Mouse (Mus musculus): ENCODE results near the gene Crybb1.

The Crybb1 gene

GRCm38 (mm10) chr5:112266011-112266777, 10.6 kb downstream of the Crybb1 start:
- peak; percentile 65 for DNase-seq (ENCODE audit: low spot score)

DNA sequence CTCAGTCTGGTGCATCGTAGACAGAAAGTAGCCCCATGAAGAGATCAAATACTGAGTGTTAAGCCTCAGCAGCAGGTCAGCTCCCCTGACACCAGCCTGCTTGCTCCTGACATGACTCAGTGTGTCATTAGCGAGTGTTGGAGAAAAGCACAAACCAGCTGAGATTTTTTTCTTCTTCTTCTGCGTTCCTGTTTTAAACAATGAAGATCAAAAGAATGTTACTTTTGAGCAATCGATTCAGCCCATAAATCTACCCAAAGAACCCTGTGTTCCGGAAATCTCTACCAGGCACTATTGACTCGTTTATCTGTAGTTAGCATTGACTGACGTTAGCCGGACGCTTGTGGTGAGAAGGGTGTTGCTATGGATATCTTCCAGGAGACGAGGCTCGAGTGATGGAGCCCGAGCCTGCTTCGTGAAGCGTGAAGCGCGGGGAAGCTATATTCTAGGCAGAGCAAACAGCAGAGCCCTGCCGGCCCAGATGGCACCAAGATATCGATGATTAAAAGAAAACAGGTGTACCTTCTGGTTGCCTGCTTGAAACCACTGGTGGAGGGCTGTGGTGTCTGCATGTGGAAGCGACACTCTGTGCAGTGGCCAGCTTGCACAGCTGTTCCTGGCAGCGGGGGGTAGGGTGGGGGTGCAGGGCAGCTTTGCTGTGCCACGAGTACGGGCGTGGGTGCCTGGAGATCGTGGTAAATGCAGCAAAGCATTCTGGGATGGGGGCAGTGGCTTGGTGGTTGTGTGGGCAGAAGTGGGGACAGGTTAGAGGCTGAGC, 15.3 kb downstream of the Crybb1 start:
- no peak for DNase-seq (ENCODE audit: low spot score)

GRCm38 (mm10) chr5:112272934-112273333, 17.3 kb downstream of the Crybb1 start:
- no peak for DNase-seq (ENCODE audit: low spot score)

DNA sequence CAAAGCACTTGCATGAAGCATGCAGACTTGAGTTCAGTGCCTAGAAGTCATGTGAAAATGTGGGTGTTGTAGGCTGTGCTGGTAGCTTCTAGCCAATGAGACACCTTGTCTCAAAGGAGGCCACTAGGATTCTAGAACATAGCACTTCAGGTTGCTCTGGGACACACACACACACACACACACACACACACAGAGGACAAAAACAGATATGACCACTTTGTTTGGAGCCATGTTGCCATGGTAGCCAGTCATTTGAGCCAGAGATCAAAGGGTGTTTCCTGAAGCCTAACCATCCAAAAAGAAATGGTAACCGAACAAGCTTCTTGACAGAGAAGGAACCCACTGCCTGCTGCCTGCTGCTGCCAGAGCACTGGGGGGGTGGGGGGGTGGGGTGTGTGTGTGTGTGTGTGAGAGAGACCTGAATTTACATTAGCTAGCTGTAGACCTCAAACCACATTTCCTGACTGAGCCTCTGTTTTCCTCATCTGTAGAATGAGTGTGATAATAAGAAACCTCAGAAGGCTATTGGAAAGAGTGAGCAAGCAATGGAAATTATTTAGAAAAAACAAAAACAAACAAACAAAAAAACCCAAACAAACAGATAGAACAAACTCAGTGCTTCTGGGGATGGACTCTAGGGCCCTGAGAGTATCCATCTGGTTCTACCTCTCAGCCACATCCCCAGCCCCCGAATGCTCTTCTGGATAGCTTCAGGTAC, 18.3 kb downstream of the Crybb1 start:
- DNase-seq (ENCODE audit: low spot score), result no peak

- no peak for DNase-seq (ENCODE audit: low spot score)
Observed at GRCm38 (mm10) chr5:112275021-112275804, 19.6 kb downstream of the Crybb1 start.

DNA sequence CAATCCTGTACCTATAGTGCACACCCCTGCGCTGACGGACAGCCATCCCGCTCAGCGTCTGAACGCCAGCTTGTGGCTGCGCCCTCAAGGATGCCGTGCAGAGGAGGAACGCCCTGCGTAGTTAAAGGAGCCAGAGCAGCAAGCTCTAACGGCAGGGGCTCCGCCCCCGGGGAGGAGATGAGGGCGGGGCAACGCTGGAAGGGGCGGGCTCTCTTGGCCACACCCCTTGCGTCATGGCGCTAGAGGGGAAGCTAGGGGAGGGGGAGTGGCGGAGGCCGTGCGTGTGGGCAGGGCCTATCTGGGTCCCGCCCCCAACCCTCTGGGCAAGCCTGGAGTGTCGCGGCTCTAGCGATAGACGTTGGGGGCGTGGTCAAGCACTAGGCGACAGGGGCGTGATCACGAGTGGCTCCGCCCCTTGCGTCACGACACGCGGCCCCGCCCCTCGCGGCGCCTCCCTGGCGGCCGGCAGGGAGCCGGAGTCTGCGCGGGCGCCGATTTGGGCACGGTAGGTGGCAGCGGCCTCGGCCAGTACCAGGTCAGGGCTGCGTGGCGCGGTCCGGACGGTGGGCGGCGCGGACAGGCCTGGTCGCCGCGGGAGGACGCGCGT, 20.8 kb downstream of the Crybb1 start, which contains the start of gene Tpst2:
Tpst2 (plus strand) TSS at position 425 of the 607 bp plus-strand sequence.
- DNase-seq (ENCODE audit: low spot score), result peak; percentile 100

- no peak for DNase-seq (ENCODE audit: low spot score)
Observed at GRCm38 (mm10) chr5:112276907-112277348, 21.3 kb downstream of the Crybb1 start.

DNA sequence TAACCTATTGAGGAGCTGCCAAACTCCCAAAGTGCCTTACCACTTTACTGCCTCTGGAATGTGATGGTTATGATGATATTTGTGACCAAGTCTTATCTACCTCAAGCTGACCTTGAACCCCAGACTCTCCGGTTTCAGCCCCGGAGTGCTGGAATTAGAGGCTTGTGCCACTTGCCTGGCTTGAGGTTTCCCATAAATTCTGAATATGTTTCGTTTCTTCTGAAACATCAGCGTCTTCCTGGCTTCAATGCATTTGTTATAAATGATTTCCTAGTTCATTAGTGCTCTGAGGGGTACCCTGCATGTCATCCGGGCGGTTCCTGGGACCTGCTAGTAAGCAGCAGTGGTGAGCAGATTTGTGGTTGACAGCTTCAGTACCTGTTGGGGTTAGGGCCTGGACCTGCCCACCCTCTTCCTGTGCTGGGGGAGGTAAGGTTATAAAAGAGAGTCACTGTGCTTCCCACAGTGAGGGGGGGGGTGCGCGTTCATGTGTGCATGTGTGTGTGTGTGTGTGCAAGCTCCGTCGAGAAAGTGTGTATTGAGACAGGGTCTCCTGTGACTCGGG, 22.4 kb downstream of the Crybb1 start:
- no peak for DNase-seq (ENCODE audit: low spot score)

GRCm38 (mm10) chr5:112279181-112280021, 23.8 kb downstream of the Crybb1 start:
- no peak for DNase-seq (ENCODE audit: low spot score)

DNA sequence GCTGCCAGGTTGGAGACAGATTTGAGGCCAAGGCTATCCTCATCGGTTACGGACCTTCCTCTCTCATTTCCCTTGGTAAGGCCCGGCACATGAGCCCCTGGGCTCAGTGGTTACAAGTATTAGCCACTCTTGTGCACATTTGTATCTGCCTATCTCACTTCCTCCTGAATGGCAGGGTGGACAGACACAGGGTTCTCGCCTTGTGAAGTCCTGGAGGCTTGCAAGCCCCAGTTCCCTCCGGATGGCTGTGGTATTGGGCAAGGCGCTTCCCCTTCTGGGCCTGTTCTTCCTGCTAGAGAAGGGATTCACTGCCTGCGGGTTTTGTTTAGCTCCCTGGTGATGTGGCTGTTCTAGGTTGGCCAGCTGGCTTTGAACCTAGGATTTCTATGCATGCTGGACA, 24.5 kb downstream of the Crybb1 start:
- no peak for DNase-seq (ENCODE audit: low spot score)

DNA sequence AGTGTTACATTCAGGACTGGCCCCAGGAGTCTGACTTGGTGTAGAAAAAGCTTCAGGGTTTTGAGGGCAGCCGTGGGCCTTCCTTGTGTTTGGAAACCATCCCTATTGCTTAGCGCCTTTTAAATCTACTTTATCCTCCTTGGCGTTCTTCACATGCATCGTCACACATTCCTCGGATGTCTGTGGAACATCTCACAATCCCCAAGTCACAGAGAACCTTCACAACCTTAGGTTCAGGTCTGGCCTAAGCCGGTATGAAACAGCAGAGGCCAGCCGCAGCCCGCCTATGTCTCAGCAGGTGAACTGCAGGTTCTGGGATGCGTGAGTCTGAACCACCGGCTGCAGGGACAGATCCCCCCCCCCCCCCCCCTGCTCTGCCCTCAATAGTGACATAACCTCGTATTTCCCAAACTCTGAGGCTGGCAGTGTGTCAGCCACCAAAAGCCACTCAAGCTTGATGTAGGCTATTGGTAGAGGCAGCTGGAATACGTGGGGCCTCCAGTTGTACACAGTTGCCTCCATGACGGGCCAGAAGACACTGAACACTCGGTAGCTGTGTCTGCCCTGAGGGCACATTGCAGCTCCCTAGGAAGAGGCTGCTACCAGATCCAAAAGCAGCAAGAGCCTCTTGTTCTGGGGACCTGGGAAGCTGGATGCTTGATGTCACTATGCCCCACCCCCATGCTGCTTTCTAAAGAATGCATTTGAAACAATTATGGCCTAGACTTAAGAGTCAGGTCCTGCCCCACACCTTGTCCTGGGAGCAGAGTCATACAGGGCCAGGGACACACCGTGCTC, 25.4 kb downstream of the Crybb1 start:
- DNase-seq (ENCODE audit: low spot score), result no peak

GRCm38 (mm10) chr5:112281676-112282075, 26.1 kb downstream of the Crybb1 start:
- no peak for DNase-seq (ENCODE audit: low spot score)

DNA sequence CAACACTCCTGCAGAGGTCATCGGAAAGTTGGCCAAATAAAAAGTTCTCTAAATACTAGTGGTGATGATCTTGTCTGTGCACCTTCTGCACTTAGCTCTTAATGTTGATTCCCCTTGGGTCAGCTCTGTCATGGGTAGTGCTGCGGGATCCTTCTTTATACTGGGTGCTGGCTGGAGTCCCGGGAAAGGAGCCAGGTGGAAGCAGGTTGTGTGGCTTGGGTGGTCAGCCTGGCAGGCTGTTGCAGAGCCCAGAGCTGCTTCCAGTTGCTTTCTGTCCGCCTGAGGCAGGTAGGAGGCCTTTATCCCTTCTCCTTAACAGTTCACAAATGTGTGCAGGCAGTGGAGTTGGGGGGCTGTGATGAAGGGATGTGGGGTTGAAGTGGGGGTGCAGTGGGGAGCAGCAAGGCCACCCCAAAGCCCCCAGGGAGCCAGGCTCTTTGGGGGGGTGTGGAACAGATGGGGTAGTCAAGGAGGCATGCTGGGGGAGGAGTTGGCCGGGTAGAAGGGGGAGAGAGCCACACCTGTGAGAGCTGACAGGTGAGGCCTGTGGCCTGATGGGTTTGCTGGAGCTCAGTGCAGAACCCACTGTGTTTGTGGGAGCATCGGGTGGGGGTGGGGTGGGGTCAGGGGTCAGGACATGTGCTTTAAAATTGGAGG, 26.6 kb downstream of the Crybb1 start:
- DNase-seq (ENCODE audit: low spot score), result no peak

DNA sequence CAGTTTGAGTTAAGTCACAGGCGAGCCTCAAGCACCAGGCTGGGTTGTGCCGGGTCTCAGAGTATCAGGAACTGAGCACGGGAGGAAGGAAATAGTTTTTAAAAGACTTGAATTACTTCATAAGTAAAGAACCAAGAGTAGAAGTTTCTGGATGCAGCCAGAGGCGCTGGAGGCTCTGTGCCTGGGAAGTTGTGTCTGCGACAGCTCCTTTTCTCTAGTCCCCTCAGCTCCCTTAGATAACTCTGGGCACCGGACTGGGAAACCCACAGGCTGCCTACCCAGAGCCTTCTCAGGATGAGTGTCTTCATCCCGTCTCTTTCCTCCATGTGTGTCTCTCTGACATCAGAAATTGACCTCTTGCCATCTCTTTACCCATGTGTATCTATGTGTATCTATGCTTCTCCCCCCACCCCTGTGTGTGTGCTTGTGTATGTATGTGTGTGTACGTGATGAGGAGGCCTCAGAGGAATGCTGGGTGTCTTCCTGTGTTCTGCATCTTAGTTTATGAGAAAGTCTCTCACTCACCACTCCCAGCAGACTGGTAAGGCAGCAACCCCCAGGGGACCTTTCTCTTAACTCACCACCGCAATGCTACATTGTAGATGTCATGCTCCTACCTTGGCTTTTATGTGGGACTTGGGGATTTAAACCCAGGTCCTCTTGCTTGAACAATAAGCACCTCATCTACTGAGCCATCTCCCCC, 27.3 kb downstream of the Crybb1 start:
- DNase-seq (ENCODE audit: low spot score), result no peak

GRCm38 (mm10) chr5:112283543-112284202, 28.1 kb downstream of the Crybb1 start:
- DNase-seq (ENCODE audit: low spot score), result peak; percentile 79

DNA sequence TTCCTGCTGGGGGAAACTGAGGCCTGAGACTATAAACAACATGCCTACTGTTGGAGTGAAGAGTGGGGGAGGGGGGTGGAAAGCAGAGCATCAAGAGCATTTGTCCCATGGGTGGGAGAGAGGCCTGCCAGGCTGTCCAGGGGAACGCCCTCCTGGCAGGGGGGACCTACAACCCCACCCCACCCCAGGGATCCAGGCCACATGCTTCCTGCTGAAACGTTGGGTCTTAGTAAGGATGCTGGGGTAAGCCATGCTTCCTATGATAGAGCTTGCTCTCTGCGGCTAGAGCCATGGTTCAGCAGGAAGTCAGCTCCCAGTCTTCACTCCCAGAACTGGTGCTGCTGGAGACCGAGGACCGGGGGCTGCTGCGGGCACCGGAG, 28.6 kb downstream of the Crybb1 start:
- no peak for DNase-seq (ENCODE audit: low spot score)

DNA sequence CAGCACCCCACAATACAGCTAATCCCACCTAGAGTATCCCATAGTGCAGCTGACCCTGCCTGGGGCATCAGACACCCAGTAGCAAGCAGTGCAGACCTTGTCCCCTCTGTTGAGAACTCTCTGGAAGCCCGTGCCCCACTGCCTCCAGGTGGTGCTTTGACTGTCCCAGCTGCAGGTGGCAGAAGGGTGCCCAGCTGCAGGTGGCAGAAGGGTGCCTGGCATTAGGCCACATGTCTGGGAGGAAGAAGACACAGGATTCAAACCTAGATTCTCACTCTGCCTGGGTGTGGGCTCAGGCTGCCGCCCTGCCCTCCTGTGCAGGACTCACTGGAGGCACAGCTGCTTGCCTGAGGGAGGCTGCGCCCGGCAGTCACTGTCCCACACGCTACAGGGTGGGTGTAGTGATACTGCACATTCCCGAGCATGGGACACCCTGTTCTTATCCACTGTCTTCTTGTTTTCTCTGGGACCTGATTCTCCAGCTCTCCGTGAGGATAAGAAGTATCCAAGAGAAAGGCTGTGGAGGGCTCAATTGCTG, 30.0 kb downstream of the Crybb1 start:
- no peak for DNase-seq (ENCODE audit: low spot score)
